Mouse (Mus musculus) left cerebral cortex, postnatal 36 days (tissue): ENCODE results near the gene Ckap4. TPM values are rescaled to one million over a fixed set of nuclear protein-coding genes. Genes with fewer than 3 reads are reported as not detected.

Source experiments
- total RNA-seq, 2 experiments: library from RNA; stranded (reverse); gene quantifications; 2 replicates each; pipeline ENCODE4 v1.2.3; 2021

The Ckap4 gene
- total RNA-seq, 2 experiments from 2014 or later: 22.3 to 23.5 TPM

Other genes starting within 250 kb of the Ckap4 start
- 10 to 100 TPM; 69.3 to 69.7 TPM for gene Nuak1, start 93.5 kb downstream of the Ckap4 start, total RNA-seq
- gene Tcp11l2, start 42.6 kb upstream of the Ckap4 start, total RNA-seq: 10 to 100 TPM; 20.8 to 24.9 TPM
- gene Polr3b, start 88.2 kb upstream of the Ckap4 start, total RNA-seq: 10 to 100 TPM; 13.0 to 16.0 TPM
- gene Rfx4, start 222.0 kb upstream of the Ckap4 start, total RNA-seq: 10 to 100 TPM in 1 of 2 experiments, 1 to 10 TPM in 1; 9.3 to 11.3 TPM